Mouse (Mus musculus) embryonic facial prominence, embryonic 10.5 days (tissue): ENCODE data around the gene Zbtb42. TPM values are rescaled to one million over a fixed set of nuclear protein-coding genes. Genes with fewer than 3 reads are reported as not detected.

Experiments used
- DNase-seq: peaks from one replicate; pipeline ENCODE4 v3.0.0-alpha.2; 2017; ENCODE audit warnings: low spot score
- H3K27ac ChIP-seq: fragments of 300-500 bp; sonication (generic); replicated peaks from 2 replicates; pipeline ENCODE4 v1.5.1; 2016; ENCODE audit warnings: mild to moderate bottlenecking
- H3K27me3 ChIP-seq: fragments of 300-500 bp; sonication (generic); replicated peaks from 2 replicates; pipeline ENCODE4 v1.6.1; 2016; ENCODE audit warnings: low read depth, mild to moderate bottlenecking; ENCODE audit not compliant: poor library complexity, severe bottlenecking
- H3K36me3 ChIP-seq: fragments of 300-500 bp; sonication (generic); replicated peaks from 2 replicates; pipeline ENCODE4 v1.6.1; 2016; ENCODE audit warnings: mild to moderate bottlenecking, moderate library complexity
- H3K4me1 ChIP-seq: fragments of 300-500 bp; sonication (generic); 2 replicates; pipeline ENCODE4 v1.6.1; 2016
- H3K4me3 ChIP-seq: fragments of 300-500 bp; sonication (generic); 2 replicates; pipeline ENCODE4 v1.5.1; 2016; ENCODE audit warnings: mild to moderate bottlenecking, moderate library complexity
- H3K9me3 ChIP-seq: fragments of 300-500 bp; sonication (generic); 2 replicates; pipeline ENCODE4 v1.6.1; 2016; ENCODE audit warnings: mild to moderate bottlenecking
- WGBS: fragments of 180-500 bp; shearing (Covaris S2); methylation state at CpG from one replicate; pipeline ENCODE4 v1.1.7; 2016; 5-methylcytosine and 5-hydroxymethylcytosine counted together
- polyA plus RNA-seq: library from polyadenylated mRNA; unstranded; fragments of >200 nt; fragmentation: Nextera tagmentation; extraction: Ambion mirVana; gene quantifications from 2 replicates; pipeline ENCODE4 v1.2.1, GENCODE M21; 2016

Zbtb42 gene
- polyA plus RNA-seq, 1 experiment from 2014 or later = 4.3 TPM

- Histone ChIP-seq H3K4me3 (no peak overlapping the region), H3K4me1 (peaks cover 28% of the 10 kb centered on the region), H3K9me3 (no peaks in the 10 kb centered on the region), H3K36me3 (no peaks in the 10 kb centered on the region), H3K27me3 (peaks cover 70% of the 10 kb centered on the region), H3K27ac (no peak overlapping the region)
- no peak for DNase-seq
- 75% methylated on average over 6 of the region's 6 CpGs for WGBS
These were observed 24.0 kb downstream of the Zbtb42 start for GRCm38 (mm10) chr12:112702374-112703320.

- Histone ChIP-seq H3K36me3 (no peaks in the 10 kb centered on the region), H3K9me3 (no peaks in the 10 kb centered on the region), H3K4me1 (peaks cover 15% of the 10 kb centered on the region; the same call in 1 of the 2 replicates), H3K27ac (no peak overlapping the region), H3K27me3 (peaks cover 49% of the 10 kb centered on the region), H3K4me3 (peak overlapping the region; percentile 42)
- peak; percentile 91 for DNase-seq
- WGBS = 16% methylated on average over 32 of the region's 32 CpGs
These were observed 28.3 kb downstream of the Zbtb42 start for GRCm38 (mm10) chr12:112706704-112707572.

GRCm38 (mm10) chr12:112707573-112707869, 28.9 kb downstream of the Zbtb42 start:
- H3K27me3 ChIP-seq = peaks cover 43% of the 10 kb centered on the region
- no peaks in the 10 kb centered on the region for H3K9me3 ChIP-seq
- peaks cover 13% of the 10 kb centered on the region; the same call in 1 of the 2 replicates for H3K4me1 ChIP-seq
- DNase-seq = no peak
- H3K27ac ChIP-seq = no peak overlapping the region
- H3K36me3 ChIP-seq = no peaks in the 10 kb centered on the region
- peak overlapping the region; percentile 42; the same call in 1 of the 2 replicates for H3K4me3 ChIP-seq
- WGBS = 24% methylated on average over 8 of the region's 8 CpGs

- no peak overlapping the region for H3K4me3 ChIP-seq
- whole genome bisulfite sequencing = 78% methylated on average over 3 of the region's 3 CpGs
- H3K4me1 ChIP-seq = 0 out of 2 replicates have a peak, but pooled peaks cover under 1% of the 10 kb centered on the region
- no peaks in the 10 kb centered on the region for H3K36me3 ChIP-seq
- H3K9me3 ChIP-seq = no peaks in the 10 kb centered on the region
- no peak for DNase-seq
- no peak overlapping the region for H3K27ac ChIP-seq
- H3K27me3 ChIP-seq = peaks cover 8% of the 10 kb centered on the region
These were observed 35.4 kb downstream of the Zbtb42 start for GRCm38 (mm10) chr12:112713984-112714383.

GRCm38 (mm10) chr12:112717140-112717539, 38.5 kb downstream of the Zbtb42 start:
- no peak overlapping the region for H3K4me3 ChIP-seq
- H3K27ac ChIP-seq = no peak overlapping the region
- peak; percentile 66 for DNase-seq
- WGBS = 28% methylated on average over 7 of the region's 7 CpGs
- H3K4me1 ChIP-seq = peaks cover 23% of the 10 kb centered on the region
- no peaks in the 10 kb centered on the region for H3K36me3 ChIP-seq
- no peaks in the 10 kb centered on the region for H3K9me3 ChIP-seq
- H3K27me3 ChIP-seq = peaks cover 34% of the 10 kb centered on the region

GRCm38 (mm10) chr12:112718995-112719394, 40.4 kb downstream of the Zbtb42 start:
- Histone ChIP-seq H3K9me3 (no peaks in the 10 kb centered on the region), H3K27me3 (peaks cover 53% of the 10 kb centered on the region), H3K4me3 (no peak overlapping the region), H3K4me1 (peaks cover 40% of the 10 kb centered on the region), H3K36me3 (no peaks in the 10 kb centered on the region), H3K27ac (no peak overlapping the region)
- 75% methylated on average over 5 of the region's 5 CpGs for WGBS
- DNase-seq = no peak

GRCm38 (mm10) chr12:112720216-112720615, 41.6 kb downstream of the Zbtb42 start, which contains the start of gene Cep170b:
TSS of gene Cep170b (plus strand) at chr12:112720455.
- 72% methylated on average over 6 of the region's 6 CpGs for WGBS
- H3K27ac ChIP-seq = peak within 1 kb of the TSS; percentile 78
- H3K4me1 ChIP-seq = peaks cover 46% of the 10 kb centered on the region
- H3K27me3 ChIP-seq = peaks cover 62% of the 10 kb centered on the region
- H3K9me3 ChIP-seq = no peaks in the 10 kb centered on the region
- peak within 1 kb of the TSS; percentile 93 for H3K4me3 ChIP-seq
- DNase-seq = no peak
- no peaks in the 10 kb centered on the region; the same call in 1 of the 2 replicates for H3K36me3 ChIP-seq

GRCm38 (mm10) chr12:112720890-112721423, 42.3 kb downstream of the Zbtb42 start:
- no peaks in the 10 kb centered on the region; the same call in 1 of the 2 replicates for H3K36me3 ChIP-seq
- no peak for DNase-seq
- WGBS = 28% methylated on average over 12 of the region's 12 CpGs
- peak overlapping the region; percentile 93 for H3K4me3 ChIP-seq
- H3K27me3 ChIP-seq = peaks cover 62% of the 10 kb centered on the region
- peaks cover 49% of the 10 kb centered on the region for H3K4me1 ChIP-seq
- peak overlapping the region; percentile 78 for H3K27ac ChIP-seq
- H3K9me3 ChIP-seq = no peaks in the 10 kb centered on the region

GRCm38 (mm10) chr12:112721424-112722239, 43.0 kb downstream of the Zbtb42 start:
- Histone ChIP-seq H3K36me3 (no peaks in the 10 kb centered on the region; the same call in 1 of the 2 replicates), H3K9me3 (no peaks in the 10 kb centered on the region), H3K4me1 (peaks cover 49% of the 10 kb centered on the region), H3K27me3 (peaks cover 62% of the 10 kb centered on the region), H3K4me3 (peak overlapping the region; percentile 93), H3K27ac (peak overlapping the region; percentile 78)
- peak; percentile 86 for DNase-seq
- WGBS = 1% methylated on average over 69 of the region's 69 CpGs

- peak; percentile 57 for DNase-seq
- peak overlapping the region; percentile 83 for H3K27ac ChIP-seq
- no peaks in the 10 kb centered on the region; the same call in 1 of the 2 replicates for H3K36me3 ChIP-seq
- under 1% methylated on average over 75 of the region's 75 CpGs for WGBS
- peaks cover 49% of the 10 kb centered on the region for H3K4me1 ChIP-seq
- H3K27me3 ChIP-seq = peaks cover 62% of the 10 kb centered on the region
- no peaks in the 10 kb centered on the region for H3K9me3 ChIP-seq
- peak overlapping the region; percentile 93 for H3K4me3 ChIP-seq
These were observed 43.8 kb downstream of the Zbtb42 start for GRCm38 (mm10) chr12:112722240-112723027.

- H3K27me3 ChIP-seq = peaks cover 62% of the 10 kb centered on the region
- H3K27ac ChIP-seq = peak overlapping the region; percentile 83; the same call in 1 of the 2 replicates
- no peaks in the 10 kb centered on the region; the same call in 1 of the 2 replicates for H3K36me3 ChIP-seq
- H3K9me3 ChIP-seq = no peaks in the 10 kb centered on the region
- no peak for DNase-seq
- peaks cover 49% of the 10 kb centered on the region for H3K4me1 ChIP-seq
- 12% methylated on average over 5 of the region's 5 CpGs for WGBS
- H3K4me3 ChIP-seq = peak overlapping the region; percentile 93
These were observed 44.4 kb downstream of the Zbtb42 start for GRCm38 (mm10) chr12:112723028-112723330.
